Mouse (Mus musculus) kidney, adult 2 months (tissue): Measurements from ENCODE around the gene Clns1a. TPM values are rescaled to one million over a fixed set of nuclear protein-coding genes. Genes with fewer than 3 reads are reported as not detected.

Experiments
- DNase-seq: peaks from one replicate; pipeline ENCODE4 v3.0.0; 2021
- H3K27ac ChIP-seq: fragments of 200-500 bp; 2 replicates; pipeline ENCODE4 v1.5.1; 2012; ENCODE audit warnings: low read depth, low read length, control low read depth, inconsistent platforms; ENCODE audit not compliant: insufficient read depth
- H3K27me3 ChIP-seq: fragments of 200-500 bp; replicated peaks from 2 replicates; pipeline ENCODE4 v1.6.1; 2012; ENCODE audit warnings: mild to moderate bottlenecking, moderate library complexity, low read length, inconsistent platforms; ENCODE audit not compliant: control insufficient read depth, insufficient read depth
- H3K36me3 ChIP-seq: fragments of 200-500 bp; 2 replicates; pipeline ENCODE4 v1.6.1; 2012; ENCODE audit warnings: mild to moderate bottlenecking, moderate library complexity, low read length, inconsistent platforms; ENCODE audit not compliant: control insufficient read depth, insufficient read depth
- H3K4me1 ChIP-seq: fragments of 200-500 bp; 2 replicates; pipeline ENCODE4 v1.6.1; 2011; ENCODE audit warnings: low read length; ENCODE audit not compliant: control insufficient read depth, insufficient read depth
- H3K4me3 ChIP-seq: fragments of 200-500 bp; 2 replicates; pipeline ENCODE4 v1.5.1; 2011; ENCODE audit warnings: mild to moderate bottlenecking, low read depth, low read length, control low read depth; ENCODE audit not compliant: insufficient read depth
- CTCF ChIP-seq: fragments of 200-500 bp; conservative IDR thresholded peaks from 2 replicates; pipeline ENCODE4 v1.5.1; 2011; ENCODE audit warnings: low read depth, mild to moderate bottlenecking, control low read depth, low read length, moderate library complexity, mixed read lengths; ENCODE audit not compliant: insufficient read depth, insufficient read length
- POLR2A ChIP-seq: fragments of 200-500 bp; IDR thresholded peaks from one replicate; pipeline ENCODE4 v1.6.1; 2011; ENCODE audit warnings: low read depth, low read length, control low read depth
- WGBS: fragments of 180-500 bp; shearing (Covaris S2); methylation state at CpG from one replicate; pipeline ENCODE4 v1.1.7; 2018; 5-methylcytosine and 5-hydroxymethylcytosine counted together
- polyA plus RNA-seq: library from polyadenylated mRNA; depleted of rRNA; stranded (reverse); fragments of >200 nt; gene quantifications from 2 replicates; pipeline ENCODE4 v1.2.3, GENCODE M21; 2012

The Clns1a gene
- polyA plus RNA-seq, 1 experiment = 28.7 TPM

GRCm38 (mm10) chr7:97737638-97738456 is 41.4 kb downstream of the Clns1a start, which contains the start of gene Aqp11:
Gene Aqp11, minus strand, starts transcription at chr7:97738289.
- peak within 1 kb of the TSS; percentile 80 for H3K4me3 ChIP-seq
- 1% methylated on average over 56 of the region's 64 CpGs for WGBS
- peaks cover 3% of the 10 kb centered on the region; the same call in 1 of the 2 replicates for H3K4me1 ChIP-seq
- no peaks in the 10 kb centered on the region for H3K27me3 ChIP-seq
- no peaks in the 10 kb centered on the region for H3K36me3 ChIP-seq
- DNase-seq = peak; percentile 96
- TF ChIP-seq CTCF (no peak), POLR2A (peak; percentile 67)
- H3K27ac ChIP-seq = peak within 1 kb of the TSS; percentile 73; the same call in 1 of the 2 replicates

GRCm38 (mm10) chr7:97740948-97741347 is 44.5 kb downstream of the Clns1a start:
- no peaks in the 10 kb centered on the region for H3K36me3 ChIP-seq
- no peaks in the 10 kb centered on the region for H3K27me3 ChIP-seq
- no peak overlapping the region for H3K27ac ChIP-seq
- no peaks in the 10 kb centered on the region; the same call in 1 of the 2 replicates for H3K4me1 ChIP-seq
- no peak overlapping the region for H3K4me3 ChIP-seq
- WGBS = 36% methylated on average over 10 of the region's 10 CpGs
- TF ChIP-seq POLR2A (no peak), CTCF (no peak)
- peak; percentile 29 for DNase-seq

GRCm38 (mm10) chr7:97741756-97742291 is 45.4 kb downstream of the Clns1a start:
- no peaks in the 10 kb centered on the region for H3K27me3 ChIP-seq
- no peak overlapping the region for H3K4me3 ChIP-seq
- H3K4me1 ChIP-seq = no peaks in the 10 kb centered on the region; the same call in 1 of the 2 replicates
- no peak for DNase-seq
- H3K27ac ChIP-seq = no peak overlapping the region
- TF ChIP-seq CTCF = no peak
- TF ChIP-seq POLR2A = no peak
- no peaks in the 10 kb centered on the region for H3K36me3 ChIP-seq
- WGBS = 54% methylated on average over 1 of the region's 1 CpGs

GRCm38 (mm10) chr7:97745299-97745698 is 48.9 kb downstream of the Clns1a start:
- no peak overlapping the region for H3K27ac ChIP-seq
- 3% methylated on average over 3 of the region's 3 CpGs for WGBS
- no peaks in the 10 kb centered on the region for H3K36me3 ChIP-seq
- TF ChIP-seq CTCF (peak; percentile 80), POLR2A (no peak)
- H3K27me3 ChIP-seq = no peaks in the 10 kb centered on the region
- no peak overlapping the region for H3K4me3 ChIP-seq
- peak; percentile 67 for DNase-seq
- peaks cover 5% of the 10 kb centered on the region; the same call in 1 of the 2 replicates for H3K4me1 ChIP-seq

GRCm38 (mm10) chr7:97747176-97747707 is 50.8 kb downstream of the Clns1a start:
- no peak for DNase-seq

GRCm38 (mm10) chr7:97747787-97748497 is 51.5 kb downstream of the Clns1a start:
- no peaks in the 10 kb centered on the region for H3K27me3 ChIP-seq
- DNase-seq = peak; percentile 91
- H3K27ac ChIP-seq = peak overlapping the region; percentile 82; the same call in 1 of the 2 replicates
- H3K4me1 ChIP-seq = peaks cover 5% of the 10 kb centered on the region; the same call in 1 of the 2 replicates
- 23% methylated on average over 28 of the region's 28 CpGs for WGBS
- peak overlapping the region; percentile 37; the same call in 1 of the 2 replicates for H3K4me3 ChIP-seq
- H3K36me3 ChIP-seq = no peaks in the 10 kb centered on the region
- TF ChIP-seq CTCF (peak; percentile 93), POLR2A (no peak)

More at GRCm38 (mm10) chr7:97747176-97747707, 50.8 kb downstream of the Clns1a start:
- no peaks in the 10 kb centered on the region for H3K36me3 ChIP-seq
- no peaks in the 10 kb centered on the region for H3K27me3 ChIP-seq
- 70% methylated on average over 4 of the region's 4 CpGs for WGBS
- TF ChIP-seq CTCF = no peak
- TF ChIP-seq POLR2A = no peak
- H3K4me3 ChIP-seq = no peak overlapping the region
- H3K4me1 ChIP-seq = peaks cover 5% of the 10 kb centered on the region; the same call in 1 of the 2 replicates
- no peak overlapping the region for H3K27ac ChIP-seq
